1 mouse cellular context compared by ENCODE assay signal in genomic region chr3:89968509-89968908, GRCm38 (mm10).
TF ChIP-seq lines count a peak whose summit lies in the region.

No protein-coding gene starts in this region.

TF ChIP-seq in MEL, 35 proteins besides CTCF, POLR2A, EP300 and RAD21 (continued from another document):
- TF ChIP-seq HCFC1 (IDR thresholded peaks at IDR 0.05; ENCODE audit: low read depth, low read length), result 0 out of 2 replicates have a peak, but pooled peaks have one; percentile 21
- no peak for TF ChIP-seq POLR2AphosphoS2 (IDR thresholded peaks at IDR 0.05; ENCODE audit: low read length)
- TF ChIP-seq SIN3A (IDR thresholded peaks at IDR 0.05; ENCODE audit: low read length), result no peak; the same call in 1 of the 2 replicates
- no peak for TF ChIP-seq USF1 (IDR thresholded peaks at IDR 0.05; ENCODE audit: low read depth, low read length)
- TF ChIP-seq RCOR1 (IDR thresholded peaks at IDR 0.05; ENCODE audit: low read depth, low read length), result peak; percentile 53; the same call in 1 of the 2 replicates
- TF ChIP-seq E2F4 (IDR thresholded peaks at IDR 0.05; ENCODE audit: borderline replicate concordance, low read depth, low read length), result no peak
- no peak for TF ChIP-seq NELFE (IDR thresholded peaks at IDR 0.05; ENCODE audit: low read depth, low read length)
- no peak for TF ChIP-seq MAFK (IDR thresholded peaks at IDR 0.05; ENCODE audit: borderline replicate concordance, low read depth, low read length)
- no peak for TF ChIP-seq TAL1 (IDR thresholded peaks at IDR 0.05; ENCODE audit: low read length)
- TF ChIP-seq CHD2 (IDR thresholded peaks at IDR 0.05; ENCODE audit: low read length), result no peak
- TF ChIP-seq ZNF384 (IDR thresholded peaks at IDR 0.05; ENCODE audit: low read depth, low read length), result no peak
- TF ChIP-seq MYC (IDR thresholded peaks at IDR 0.05; ENCODE audit: low read depth, low read length), result no peak
- peak; percentile 90 for TF ChIP-seq GATA1 (IDR thresholded peaks at IDR 0.05; ENCODE audit: low read depth, low read length)
